Mouse (Mus musculus) C2C12 (cell line): ENCODE results near the gene Moxd1. TPM values are rescaled to one million over a fixed set of nuclear protein-coding genes. Genes with fewer than 3 reads are reported as not detected.
A peak's percentile ranks its signal among the peaks of the same experiment; 100 is the strongest.

Experiments used
- H3K27me3 ChIP-seq: one replicate; pipeline ENCODE4 v1.6.1; 2011; ENCODE audit not compliant: control insufficient read depth, insufficient read depth, insufficient read length
- H3K36me3 ChIP-seq: one replicate; pipeline ENCODE4 v1.6.1; 2011; ENCODE audit not compliant: control insufficient read depth, insufficient read depth
- H3K4me3 ChIP-seq: one replicate; pipeline ENCODE4 v1.5.1; 2011; ENCODE audit warnings: mild to moderate bottlenecking, control low read depth; ENCODE audit not compliant: poor library complexity, insufficient read depth, severe bottlenecking
- H3K79me2 ChIP-seq: one replicate; pipeline ENCODE4 v1.6.1; 2011; ENCODE audit not compliant: control insufficient read depth, insufficient read depth
- H3K79me3 ChIP-seq: one replicate; pipeline ENCODE4 v1.6.1; 2011; ENCODE audit warnings: low read depth, control low read depth
- H3ac ChIP-seq: one replicate; pipeline ENCODE3; 2011; ENCODE audit warnings: low read depth; ENCODE audit not compliant: control insufficient read depth, insufficient read length
- CEBPB ChIP-seq: IDR thresholded peaks from one replicate; pipeline ENCODE4 v1.6.1; 2011; ENCODE audit warnings: low read depth, mild to moderate bottlenecking, control low read depth, moderate library complexity
- CTCF ChIP-seq: IDR thresholded peaks from one replicate; pipeline ENCODE4 v1.5.1; 2011; ENCODE audit not compliant: control insufficient read depth, insufficient read depth, insufficient read length
- FOSL1 ChIP-seq: IDR thresholded peaks from one replicate; pipeline ENCODE4 v1.8.0; 2011; ENCODE audit warnings: mild to moderate bottlenecking, low read length; ENCODE audit not compliant: poor library complexity, insufficient read depth, severe bottlenecking
- MAX ChIP-seq: IDR thresholded peaks from one replicate; pipeline ENCODE4 v1.6.1; 2011; ENCODE audit warnings: mild to moderate bottlenecking, control low read depth
- MYOD1 ChIP-seq: IDR thresholded peaks from one replicate; pipeline ENCODE4 v1.6.1; 2011; ENCODE audit warnings: low read depth; ENCODE audit not compliant: control insufficient read depth, insufficient read length
- MYOG ChIP-seq: IDR thresholded peaks from one replicate; pipeline ENCODE4 v1.6.1; 2011; ENCODE audit not compliant: control insufficient read depth, insufficient read length; ENCODE audit errors: extremely low read depth
- USF1 ChIP-seq: IDR thresholded peaks from one replicate; pipeline ENCODE4 v1.6.1; 2011; ENCODE audit warnings: low read depth, mild to moderate bottlenecking, control low read depth, moderate library complexity
- polyA plus RNA-seq: library from polyadenylated mRNA; unstranded; fragments of >200 nt; fragmentation: generic; extraction: Trizol; gene quantifications from one replicate; pipeline ENCODE4 v1.2.1, GENCODE M21; 2012; ENCODE audit warnings: missing spikeins

The Moxd1 gene
- polyA plus RNA-seq, 1 experiment: not detected

- H3K36me3 ChIP-seq: no peaks in the 10 kb centered on the region
- H3ac ChIP-seq: no peak overlapping the region
- no peaks in the 10 kb centered on the region for H3K79me3 ChIP-seq
- no peaks in the 10 kb centered on the region for H3K79me2 ChIP-seq
- TF ChIP-seq CEBPB (no peak), MAX (no peak), FOSL1 (no peak), MYOG (no peak), MYOD1 (no peak), USF1 (no peak), CTCF (no peak)
- H3K27me3 ChIP-seq: peaks cover 18% of the 10 kb centered on the region
- H3K4me3 ChIP-seq: no peak overlapping the region
These were observed 59.3 kb downstream of the Moxd1 start for GRCm38 (mm10) chr10:24282650-24283049.

- no peak overlapping the region for H3K4me3 ChIP-seq
- no peaks in the 10 kb centered on the region for H3K36me3 ChIP-seq
- no peaks in the 10 kb centered on the region for H3K79me2 ChIP-seq
- H3ac ChIP-seq: no peak overlapping the region
- no peak for TF ChIP-seq CEBPB
- TF ChIP-seq MYOD1: no peak
- TF ChIP-seq MYOG: no peak
- TF ChIP-seq MAX: no peak
- TF ChIP-seq USF1: no peak
- no peak for TF ChIP-seq CTCF
- TF ChIP-seq FOSL1: no peak
- no peaks in the 10 kb centered on the region for H3K79me3 ChIP-seq
- H3K27me3 ChIP-seq: peaks cover 19% of the 10 kb centered on the region
These were observed 68.3 kb downstream of the Moxd1 start for GRCm38 (mm10) chr10:24291611-24292010.

- no peak for TF ChIP-seq USF1
- no peaks in the 10 kb centered on the region for H3K79me3 ChIP-seq
- no peak overlapping the region for H3ac ChIP-seq
- H3K27me3 ChIP-seq: peaks cover 14% of the 10 kb centered on the region
- no peaks in the 10 kb centered on the region for H3K79me2 ChIP-seq
- H3K36me3 ChIP-seq: no peaks in the 10 kb centered on the region
- H3K4me3 ChIP-seq: no peak overlapping the region
These were observed 69.4 kb downstream of the Moxd1 start for GRCm38 (mm10) chr10:24292671-24293070.

GRCm38 (mm10) chr10:24296608-24297007, 73.3 kb downstream of the Moxd1 start:
- Histone ChIP-seq H3K79me3 (no peaks in the 10 kb centered on the region), H3K36me3 (no peaks in the 10 kb centered on the region), H3K79me2 (no peaks in the 10 kb centered on the region), H3K4me3 (no peak overlapping the region), H3ac (no peak overlapping the region), H3K27me3 (peaks cover 9% of the 10 kb centered on the region)
- TF ChIP-seq CTCF: no peak
- TF ChIP-seq MAX: no peak
- TF ChIP-seq USF1: no peak
- TF ChIP-seq MYOD1: no peak
- no peak for TF ChIP-seq CEBPB
- no peak for TF ChIP-seq FOSL1
- TF ChIP-seq MYOG: no peak

GRCm38 (mm10) chr10:24297792-24298191, 74.5 kb downstream of the Moxd1 start:
- H3ac ChIP-seq: no peak overlapping the region
- H3K79me3 ChIP-seq: no peaks in the 10 kb centered on the region
- TF ChIP-seq CTCF (peak; percentile 30), USF1 (no peak)
- peaks cover 7% of the 10 kb centered on the region for H3K27me3 ChIP-seq
- no peaks in the 10 kb centered on the region for H3K36me3 ChIP-seq
- H3K79me2 ChIP-seq: no peaks in the 10 kb centered on the region
- H3K4me3 ChIP-seq: no peak overlapping the region

- Histone ChIP-seq H3K79me2 (no peaks in the 10 kb centered on the region), H3K79me3 (no peaks in the 10 kb centered on the region), H3K36me3 (no peaks in the 10 kb centered on the region), H3K4me3 (no peak overlapping the region), H3K27me3 (peaks cover 12% of the 10 kb centered on the region), H3ac (no peak overlapping the region)
- TF ChIP-seq CTCF (peak; percentile 65), MYOD1 (no peak), CEBPB (no peak)
These were observed 75.2 kb downstream of the Moxd1 start for GRCm38 (mm10) chr10:24298260-24299244.
